ENCODE assay signal across 21 mouse cellular contexts in the genomic region with DNA sequence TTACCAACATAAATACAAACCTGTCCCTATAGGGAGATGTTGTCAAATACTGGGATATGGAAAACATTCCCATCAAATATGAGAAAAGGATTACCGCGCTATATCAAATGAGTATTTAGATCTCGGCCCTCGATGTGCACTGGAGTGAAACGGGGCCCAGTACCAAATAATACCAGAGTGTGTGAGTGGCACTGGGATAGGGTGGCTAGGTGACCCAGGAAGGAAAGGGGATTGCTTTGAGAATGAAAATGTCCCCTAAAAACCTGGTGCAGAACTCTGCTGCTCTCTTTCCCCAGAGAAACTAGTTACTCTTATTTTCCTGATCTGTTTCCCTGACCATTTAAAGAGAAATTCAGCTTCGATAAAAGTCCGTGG. TPM values are rescaled to one million over a fixed set of nuclear protein-coding genes. Genes with fewer than 3 reads are reported as not detected.
A peak's percentile ranks its signal among the peaks of the same experiment; 100 is the strongest.
DNase-seq lines count a peak whose midpoint lies in the region; ATAC-seq lines count a peak whose summit lies in the region.
"Had no signal": no experiment of that assay in that cellular context is flagged by ENCODE, and none has a peak within 500 bp of the region (broad histone marks: within the 10 kb centered on the region; RNA-seq: fewer than 3 reads in every experiment).

No protein-coding gene starts in this region.

- H3K4me1 ChIP-seq in limb, embryonic 11.5 days (ENCODE audit: control insufficient read depth, insufficient read depth, low read length), result peaks cover 23% of the 10 kb centered on the region
- H3K4me1 ChIP-seq in limb, embryonic 10.5 days, result peaks cover 82% of the 10 kb centered on the region
- H3K4me1 ChIP-seq in neural tube, embryonic 15.5 days, result peaks cover 23% of the 10 kb centered on the region
- H3K4me1 ChIP-seq in forebrain, embryonic 13.5 days, result peaks cover 58% of the 10 kb centered on the region

- no peaks in the 10 kb centered on the region for H3K9me3 ChIP-seq in limb, embryonic 11.5 days (ENCODE audit: control insufficient read depth, low read length)
- no peaks in the 10 kb centered on the region for H3K9me3 ChIP-seq in limb, embryonic 10.5 days (replicated peaks)
- H3K9me3 ChIP-seq in neural tube, embryonic 15.5 days (replicated peaks), result no peaks in the 10 kb centered on the region
- H3K9me3 ChIP-seq in forebrain, embryonic 13.5 days (replicated peaks), result no peaks in the 10 kb centered on the region
- H3K9me3 ChIP-seq: embryonic facial prominence, embryonic 15.5 days; heart, embryonic 15.5 days; hindbrain, embryonic 10.5 days; intestine, embryonic 15.5 days had no signal

- ATAC-seq in limb, embryonic 11.5 days (ENCODE audit: insufficient number of reproducible peaks, low FRiP score, low TSS enrichment, low read depth), result no peak
- no peak for ATAC-seq in neural tube, embryonic 15.5 days (ENCODE audit: low FRiP score)
- peak; percentile 11; the same call in 1 of the 2 replicates for ATAC-seq in forebrain, embryonic 13.5 days
- ATAC-seq: intestine, embryonic 15.5 days had no signal

- no peaks in the 10 kb centered on the region for H3K36me3 ChIP-seq in limb, embryonic 11.5 days (ENCODE audit: control insufficient read depth, insufficient read depth, low read length)
- H3K36me3 ChIP-seq in limb, embryonic 10.5 days, result no peaks in the 10 kb centered on the region
- no peaks in the 10 kb centered on the region for H3K36me3 ChIP-seq in neural tube, embryonic 15.5 days
- H3K36me3 ChIP-seq in forebrain, embryonic 13.5 days (ENCODE audit: poor library complexity, severe bottlenecking), result no peaks in the 10 kb centered on the region
- H3K36me3 ChIP-seq: embryonic facial prominence, embryonic 15.5 days; heart, embryonic 15.5 days; hindbrain, embryonic 10.5 days; intestine, embryonic 15.5 days had no signal

- no peak overlapping the region for H3K27ac ChIP-seq in limb, embryonic 11.5 days (replicated peaks; ENCODE audit: low read depth, low read length)
- H3K27ac ChIP-seq in limb, embryonic 10.5 days, result no peak overlapping the region
- H3K27ac ChIP-seq in neural tube, embryonic 15.5 days (replicated peaks), result no peak overlapping the region
- peak overlapping the region; percentile 82 for H3K27ac ChIP-seq in forebrain, embryonic 13.5 days
- H3K27ac ChIP-seq: embryonic facial prominence, embryonic 15.5 days; heart, adult 2 months; heart, embryonic 15.5 days; hindbrain, embryonic 10.5 days; hindbrain, embryonic 14.5 days; intestine, embryonic 15.5 days had no signal

- peak; percentile 40 for DNase-seq in limb, embryonic 11.5 days (ENCODE audit: low spot score)
- no peak for DNase-seq in limb, embryonic 10.5 days (ENCODE audit: low spot score)
- DNase-seq in neural tube, embryonic 10.5 days (ENCODE audit: extremely low spot score, low spot score), result peak; percentile 40
- DNase-seq in kidney, adult 18-20 months, result no peak
- DNase-seq in left cerebral cortex, adult 11 months (ENCODE audit: low spot score), result no peak
- DNase-seq: adrenal gland, adult 2 months; adrenal gland, postnatal 25 days; cerebellum, adult 18-20 months; cerebellum, adult 9-11 months; cerebellum, postnatal 36 days; heart, adult 2 months had no signal

- H3K27me3 ChIP-seq in limb, embryonic 11.5 days (ENCODE audit: control insufficient read depth, insufficient read depth, low read length), result peaks cover 80% of the 10 kb centered on the region
- peaks cover 100% of the 10 kb centered on the region for H3K27me3 ChIP-seq in limb, embryonic 10.5 days (ENCODE audit: low read depth, poor library complexity, severe bottlenecking)
- H3K27me3 ChIP-seq in neural tube, embryonic 15.5 days (replicated peaks), result peaks cover 87% of the 10 kb centered on the region
- H3K27me3 ChIP-seq in forebrain, embryonic 13.5 days, result peaks cover 87% of the 10 kb centered on the region
- H3K27me3 ChIP-seq: CH12.LX had no signal

- no peak overlapping the region for H3K4me3 ChIP-seq in limb, embryonic 11.5 days (ENCODE audit: low read depth, low read length)
- H3K4me3 ChIP-seq in limb, embryonic 10.5 days, result no peak overlapping the region
- H3K4me3 ChIP-seq in neural tube, embryonic 15.5 days (replicated peaks), result no peak overlapping the region
- H3K4me3 ChIP-seq in forebrain, embryonic 13.5 days, result peak overlapping the region; percentile 55
- H3K4me3 ChIP-seq: embryonic facial prominence, embryonic 15.5 days; erythroblast, embryonic 14.5 days; heart, adult 2 months; heart, embryonic 15.5 days; hindbrain, embryonic 10.5 days; intestine, embryonic 15.5 days had no signal

- H3K4me2 ChIP-seq in limb, embryonic 11.5 days (ENCODE audit: low read depth, severe bottlenecking), result no peak overlapping the region
- H3K4me2 ChIP-seq in neural tube, embryonic 15.5 days, result no peak overlapping the region
- H3K4me2 ChIP-seq in forebrain, embryonic 13.5 days, result peak overlapping the region; percentile 64
- H3K4me2 ChIP-seq: embryonic facial prominence, embryonic 15.5 days; heart, embryonic 11.5 days; heart, embryonic 15.5 days; hindbrain, embryonic 14.5 days; intestine, embryonic 15.5 days had no signal

- no peak overlapping the region for H3K9ac ChIP-seq in limb, embryonic 11.5 days (ENCODE audit: low read length)
- H3K9ac ChIP-seq in neural tube, embryonic 15.5 days (replicated peaks), result no peak overlapping the region
- peak overlapping the region; percentile 55; the same call in 1 of the 2 replicates for H3K9ac ChIP-seq in forebrain, embryonic 13.5 days
- H3K9ac ChIP-seq: embryonic facial prominence, embryonic 15.5 days; heart, embryonic 15.5 days; hindbrain, embryonic 14.5 days; intestine, embryonic 15.5 days had no signal

- WGBS in limb, embryonic 11.5 days, result 3% methylated on average over 7 of the region's 7 CpGs
- 4% methylated on average over 7 of the region's 7 CpGs for WGBS in limb, embryonic 10.5 days
- WGBS in neural tube, embryonic 15.5 days, result 2% methylated on average over 7 of the region's 7 CpGs
- under 1% methylated on average over 7 of the region's 7 CpGs for WGBS in forebrain, embryonic 13.5 days

RNA-seq across cellular contexts. Expression of a gene that starts 1.9 kb away (rescaled TPM):
- 0.05 and 0.07 TPM in 2 replicates for polyA plus RNA-seq in limb, embryonic 11.5 days (2014; fragmentation: Nextera tagmentation; extraction: Ambion mirVana)
- polyA plus RNA-seq in limb, embryonic 10.5 days (2016; fragmentation: Nextera tagmentation; extraction: Ambion mirVana), result 0.10 and 0.26 TPM in 2 replicates
- polyA plus RNA-seq in neural tube, embryonic 15.5 days (2015; fragmentation: Nextera tagmentation; extraction: Ambion mirVana), result 1.8 and 1.9 TPM in 2 replicates
- 6.7 and 7.8 TPM in 2 replicates for polyA plus RNA-seq in forebrain, embryonic 13.5 days (2015; fragmentation: Nextera tagmentation; extraction: Ambion mirVana)
- polyA plus RNA-seq: adrenal gland, adult 2 months; erythroblast, embryonic 14.5 days had no signal

Comparison
In these comparisons a context has a peak if more than half of its experiments do, and no peak if none do; other contexts are left out.
1. DNase-seq: peak in limb, embryonic 11.5 days (single experiment) and neural tube, embryonic 10.5 days (single experiment); none in limb, embryonic 10.5 days (single experiment), kidney, adult 18-20 months (single experiment) and left cerebral cortex, adult 11 months (single experiment).